Mouse (Mus musculus): Measurements from ENCODE around the gene Camkmt.

DNA sequence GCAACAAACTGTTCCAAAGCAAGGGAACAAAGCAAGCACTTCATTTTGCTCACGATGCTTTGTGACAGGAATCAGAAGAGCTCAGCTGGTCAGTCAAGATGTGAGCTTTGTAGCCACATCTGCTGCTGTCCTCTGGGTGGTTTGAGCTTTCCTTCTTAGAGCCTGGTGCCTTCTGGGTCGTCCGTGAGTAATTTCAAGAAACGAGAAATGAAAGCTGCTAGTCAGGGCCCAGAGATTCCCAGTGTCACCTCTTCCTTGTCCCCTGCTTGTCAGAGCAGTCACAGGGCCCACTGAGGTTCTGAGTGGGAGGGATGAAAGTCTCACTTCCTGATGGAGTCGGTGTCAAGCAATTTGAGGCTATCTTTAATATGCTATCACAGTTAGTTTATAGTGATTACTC is 127.7 kb downstream of the Camkmt start:
- TF ChIP-seq USF1 (IDR thresholded peaks at IDR 0.05; ENCODE audit: low read depth, low read length) (no peak), CTCF (IDR thresholded peaks at IDR 0.05 in 2 of 3, conservative IDR thresholded peaks at IDR 0.05 in 1 of 3; ENCODE audit: control insufficient read depth in 1 of 3, insufficient read depth in 1 of 3, low read depth in 2 of 3, low read length in 3 of 3, poor library complexity in 1 of 3, severe bottlenecking in 1 of 3) (no peak), POLR2A (IDR thresholded peaks at IDR 0.05; ENCODE audit: control insufficient read depth in 1 of 2, insufficient read depth in 1 of 2, low read depth in 1 of 2, low read length in 2 of 2, poor library complexity in 1 of 2) (no peak), POLR2AphosphoS2 (IDR thresholded peaks at IDR 0.05; ENCODE audit: low read length) (no peak), CHD1 (IDR thresholded peaks at IDR 0.05; ENCODE audit: low read depth, low read length) (no peak), RAD21 (IDR thresholded peaks at IDR 0.05; ENCODE audit: low read depth, low read length) (no peak), NELFE (IDR thresholded peaks at IDR 0.05; ENCODE audit: low read depth, low read length) (no peak), MAFK (IDR thresholded peaks at IDR 0.05; ENCODE audit: borderline replicate concordance, low read depth, low read length) (no peak), MEF2A (IDR thresholded peaks at IDR 0.05; ENCODE audit: extremely low read depth, insufficient replicate concordance, low read depth, low read length, poor library complexity, severe bottlenecking) (no peak), MAZ (IDR thresholded peaks at IDR 0.05; ENCODE audit: low read depth, low read length) (no peak), ZMIZ1 (IDR thresholded peaks at IDR 0.05; ENCODE audit: low read depth, low read length) (no peak), GABPA (IDR thresholded peaks at IDR 0.05; ENCODE audit: low read depth, low read length) (no peak), GATA1 (IDR thresholded peaks at IDR 0.05; ENCODE audit: low read depth, low read length) (no peak)
